Comparison of ENCODE assay signal across 10 mouse cellular contexts in the genomic region with DNA sequence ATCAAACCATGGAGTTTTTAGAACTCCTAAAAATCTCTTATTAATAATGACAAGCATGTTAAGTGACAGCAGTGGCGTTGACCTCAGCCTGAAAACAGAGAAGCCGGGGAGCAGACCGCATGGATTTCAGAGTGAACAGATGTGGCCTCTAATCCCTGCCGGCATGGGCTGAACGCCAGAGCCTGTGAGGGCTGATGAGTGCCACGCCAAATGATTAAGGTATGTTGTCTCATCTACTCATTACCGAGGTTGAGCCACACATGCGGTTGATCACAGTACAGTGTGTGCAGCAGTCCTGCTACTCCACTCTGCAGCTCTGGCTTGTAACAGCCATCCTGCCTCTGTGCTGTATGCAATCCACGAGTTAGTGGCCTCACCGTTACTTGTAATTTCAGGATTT.
DNase-seq lines count a peak whose midpoint lies in the region; ATAC-seq and TF ChIP-seq lines count a peak whose summit lies in the region.
"Had no signal": no experiment of that assay in that cellular context is flagged by ENCODE, and none has a peak within 500 bp of the region (broad histone marks: within the 10 kb centered on the region; RNA-seq: fewer than 3 reads in every experiment).

No protein-coding gene starts in this region.

- WGBS in lung, embryonic 14.5 days: 54% methylated on average over 10 of the region's 10 CpGs
- WGBS in embryonic facial prominence, embryonic 11.5 days: 62% methylated on average over 10 of the region's 10 CpGs

- no peak overlapping the region for H3K9ac ChIP-seq in lung, embryonic 14.5 days
- no peak overlapping the region for H3K9ac ChIP-seq in embryonic facial prominence, embryonic 11.5 days (replicated peaks; ENCODE audit: low read length)

- no peak for ATAC-seq in lung, embryonic 14.5 days (ENCODE audit: insufficient read depth)
- peak; percentile 58; the same call in 1 of the 2 replicates for ATAC-seq in embryonic facial prominence, embryonic 11.5 days (replicated peaks; ENCODE audit: insufficient number of reproducible peaks, low FRiP score, low TSS enrichment, low read depth)

- H3K4me1 ChIP-seq in lung, embryonic 14.5 days (ENCODE audit: insufficient read depth): no peaks in the 10 kb centered on the region
- H3K4me1 ChIP-seq in embryonic facial prominence, embryonic 11.5 days (ENCODE audit: control insufficient read depth, insufficient read depth, low read length): no peaks in the 10 kb centered on the region

- H3K9me3 ChIP-seq in lung, embryonic 14.5 days (ENCODE audit: low read depth, low read length): no peaks in the 10 kb centered on the region
- H3K9me3 ChIP-seq in embryonic facial prominence, embryonic 11.5 days (replicated peaks; ENCODE audit: control insufficient read depth, low read length): no peaks in the 10 kb centered on the region

- H3K36me3 ChIP-seq in lung, embryonic 14.5 days (ENCODE audit: insufficient read depth): no peaks in the 10 kb centered on the region
- no peaks in the 10 kb centered on the region for H3K36me3 ChIP-seq in embryonic facial prominence, embryonic 11.5 days (replicated peaks; ENCODE audit: control insufficient read depth, insufficient read depth, low read depth, low read length)

- no peak overlapping the region for H3K4me2 ChIP-seq in lung, embryonic 14.5 days
- no peak overlapping the region for H3K4me2 ChIP-seq in embryonic facial prominence, embryonic 11.5 days (ENCODE audit: low read depth, low read length)

- no peak overlapping the region for H3K4me3 ChIP-seq in lung, embryonic 14.5 days (ENCODE audit: low read depth, low read length)
- no peak overlapping the region for H3K4me3 ChIP-seq in embryonic facial prominence, embryonic 11.5 days (ENCODE audit: low read depth, low read length)

- intact Hi-C loops in heart, postnatal 36 days (cut with DNase I): no loop called here

- H3K27me3 ChIP-seq in lung, embryonic 14.5 days (ENCODE audit: insufficient read depth, low read length): no peaks in the 10 kb centered on the region
- H3K27me3 ChIP-seq in embryonic facial prominence, embryonic 11.5 days (ENCODE audit: control insufficient read depth, insufficient read depth, low read length): no peaks in the 10 kb centered on the region

- DNase-seq in lung, embryonic 14.5 days: peak; percentile 10
- DNase-seq in lung, adult 18-20 months: no peak
- peak; percentile 40 for DNase-seq in embryonic facial prominence, embryonic 11.5 days (ENCODE audit: low spot score)
- DNase-seq in heart, postnatal 36 days: peak; percentile 6 to 12
- DNase-seq in retina, postnatal 7 days (ENCODE audit: low read depth, low spot score): peak; percentile 40
- DNase-seq in spleen, adult 18-20 months: no peak
- no peak for DNase-seq in ovary, postnatal 14 days (ENCODE audit: low spot score)
- DNase-seq: right cerebral cortex, postnatal 4 days; thymus, postnatal 36 days had no signal

- TF ChIP-seq CTCF in lung, embryonic 14.5 days (IDR thresholded peaks at IDR 0.05; ENCODE audit: low read depth): no peak

- no peak overlapping the region for H3K27ac ChIP-seq in lung, embryonic 14.5 days (ENCODE audit: low read depth)
- no peak overlapping the region for H3K27ac ChIP-seq in embryonic facial prominence, embryonic 11.5 days (replicated peaks; ENCODE audit: low read depth, low read length)
- H3K27ac ChIP-seq: macrophage had no signal

Comparison
In these comparisons a context has a peak if more than half of its experiments do, and no peak if none do; other contexts are left out.
1. DNase-seq: peak in lung, embryonic 14.5 days (single experiment), embryonic facial prominence, embryonic 11.5 days (single experiment), heart, postnatal 36 days (2 of 2) and retina, postnatal 7 days (single experiment); none in lung, adult 18-20 months (0 of 2), spleen, adult 18-20 months (0 of 2) and ovary, postnatal 14 days (single experiment).